Mouse (Mus musculus) induced T-regulatory cell, adult 2 months (primary cell): ENCODE results near the gene Slitrk4.

Experiments used
- DNase-seq: peaks from one replicate; pipeline ENCODE4 v3.0.0-alpha.2; 2012; ENCODE audit warnings: low read depth

The Slitrk4 gene

DNA sequence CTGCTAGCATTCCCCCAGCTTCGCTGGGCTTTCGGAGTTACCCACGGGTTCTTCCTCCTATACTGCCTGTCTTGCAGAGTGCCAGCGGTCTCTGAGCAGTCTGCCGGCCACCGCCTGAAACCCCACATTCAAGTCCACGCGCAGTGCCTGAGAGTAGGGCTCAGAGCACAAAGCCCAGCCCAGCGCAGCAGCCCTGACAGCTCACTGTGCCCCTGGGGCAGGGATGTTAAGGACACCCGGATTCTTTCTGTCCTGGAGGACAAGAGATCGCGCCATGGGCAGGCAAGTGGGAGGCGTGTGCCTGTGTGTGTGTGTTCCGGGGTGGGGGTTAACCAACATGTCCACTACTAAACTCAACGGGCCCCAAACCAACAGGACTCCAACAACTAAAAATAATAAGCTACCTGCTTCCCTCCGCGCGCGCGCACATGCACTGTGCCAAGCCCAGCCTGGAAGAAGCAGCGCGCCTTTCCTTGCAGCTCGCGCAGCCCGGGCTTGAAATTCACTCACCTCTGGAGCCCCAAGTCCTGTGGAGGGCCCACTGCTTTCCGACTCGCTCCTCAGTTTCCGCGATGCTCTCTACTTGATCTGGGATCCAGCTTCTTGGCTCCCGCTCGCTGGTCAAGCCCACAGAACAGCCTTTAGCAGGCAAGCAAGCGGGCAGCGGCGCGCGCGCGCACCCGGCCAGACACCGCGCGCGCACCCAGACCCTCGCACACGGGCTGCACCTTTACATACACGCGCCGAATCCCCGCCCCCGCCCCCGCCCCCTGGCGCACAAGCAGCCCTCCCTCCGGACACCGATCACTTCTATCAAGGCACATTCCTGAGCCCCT, at the start of gene Slitrk4:
Gene Slitrk4 (minus strand): TSS at position 707 of the 836 bp plus-strand sequence.
- no peak for DNase-seq

DNA sequence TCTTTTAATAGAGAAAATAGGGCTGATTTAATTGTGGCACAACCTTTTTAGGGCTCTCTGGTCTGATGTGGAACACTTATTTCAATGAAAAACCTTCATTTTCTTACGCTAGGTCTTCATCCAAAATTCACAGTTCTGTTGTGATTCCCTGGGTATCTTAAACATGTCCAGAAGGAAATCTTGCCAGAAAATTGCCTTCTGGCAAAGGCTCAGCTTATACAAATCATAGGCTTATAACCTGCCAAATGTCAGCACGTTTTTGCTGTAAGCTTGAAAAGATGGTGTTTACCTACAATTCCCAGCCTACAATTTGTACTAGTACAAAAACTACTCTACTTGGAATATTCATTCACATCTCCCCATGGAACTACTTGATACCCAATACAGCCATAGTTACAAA, 42.7 kb upstream of the Slitrk4 start:
- no peak for DNase-seq

DNA sequence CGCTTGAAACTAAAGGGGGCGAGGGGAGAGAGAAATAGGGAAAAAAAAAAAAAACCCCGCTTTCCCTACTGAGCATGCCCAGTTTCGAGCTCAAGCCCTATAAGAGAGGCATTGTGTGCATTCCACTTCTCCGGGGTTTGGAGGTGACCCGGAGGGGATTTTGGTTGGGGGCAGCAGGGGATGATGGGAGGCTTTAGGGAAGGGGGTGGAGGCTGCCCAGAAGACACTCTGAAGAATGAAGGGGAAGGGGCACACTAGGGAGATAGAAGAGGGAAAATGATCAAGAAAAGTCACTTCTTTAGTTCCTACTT, 1.1 kb upstream of the Slitrk4 start:
- DNase-seq = no peak

DNA sequence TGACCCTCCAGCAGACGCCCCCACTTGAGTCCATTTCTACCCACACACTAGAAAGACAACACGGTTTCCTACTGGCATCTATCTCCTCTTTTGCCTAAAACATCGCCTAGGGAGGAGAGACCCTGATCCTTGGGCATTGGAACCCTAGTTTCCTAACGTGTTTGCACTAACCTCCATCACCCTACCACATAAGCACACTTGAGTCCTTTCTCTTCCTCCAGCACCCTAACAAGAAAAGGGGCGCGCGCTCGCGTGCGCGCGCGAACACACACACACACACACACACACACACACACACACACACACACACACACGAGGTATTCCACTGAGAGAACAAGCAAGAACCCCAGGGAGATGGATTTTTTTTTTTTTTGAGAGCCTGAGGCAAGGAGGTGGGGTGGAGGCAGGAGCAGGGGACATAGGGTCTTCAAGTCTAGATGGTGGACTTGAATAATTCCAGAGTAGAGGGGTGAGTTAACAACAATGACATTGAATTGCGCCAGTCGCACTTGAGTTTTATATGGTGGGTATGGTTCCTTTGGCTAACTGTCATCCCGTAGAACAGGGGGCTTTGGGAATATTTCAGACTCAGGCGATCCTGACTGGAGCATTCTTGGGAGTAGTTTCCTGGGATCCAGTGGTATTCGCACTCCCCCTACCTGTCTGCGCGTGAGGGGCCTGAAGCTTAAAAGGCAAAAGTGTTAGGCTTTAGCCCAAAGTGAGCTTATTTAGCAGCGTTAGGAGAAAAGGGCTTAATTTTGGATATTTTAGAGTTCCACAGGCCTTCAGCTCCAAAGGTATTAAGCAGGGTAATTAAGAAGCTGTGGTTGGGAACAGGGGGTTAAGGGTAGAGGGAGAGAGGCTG, 562 bp upstream of the Slitrk4 start:
- DNase-seq = no peak

DNA sequence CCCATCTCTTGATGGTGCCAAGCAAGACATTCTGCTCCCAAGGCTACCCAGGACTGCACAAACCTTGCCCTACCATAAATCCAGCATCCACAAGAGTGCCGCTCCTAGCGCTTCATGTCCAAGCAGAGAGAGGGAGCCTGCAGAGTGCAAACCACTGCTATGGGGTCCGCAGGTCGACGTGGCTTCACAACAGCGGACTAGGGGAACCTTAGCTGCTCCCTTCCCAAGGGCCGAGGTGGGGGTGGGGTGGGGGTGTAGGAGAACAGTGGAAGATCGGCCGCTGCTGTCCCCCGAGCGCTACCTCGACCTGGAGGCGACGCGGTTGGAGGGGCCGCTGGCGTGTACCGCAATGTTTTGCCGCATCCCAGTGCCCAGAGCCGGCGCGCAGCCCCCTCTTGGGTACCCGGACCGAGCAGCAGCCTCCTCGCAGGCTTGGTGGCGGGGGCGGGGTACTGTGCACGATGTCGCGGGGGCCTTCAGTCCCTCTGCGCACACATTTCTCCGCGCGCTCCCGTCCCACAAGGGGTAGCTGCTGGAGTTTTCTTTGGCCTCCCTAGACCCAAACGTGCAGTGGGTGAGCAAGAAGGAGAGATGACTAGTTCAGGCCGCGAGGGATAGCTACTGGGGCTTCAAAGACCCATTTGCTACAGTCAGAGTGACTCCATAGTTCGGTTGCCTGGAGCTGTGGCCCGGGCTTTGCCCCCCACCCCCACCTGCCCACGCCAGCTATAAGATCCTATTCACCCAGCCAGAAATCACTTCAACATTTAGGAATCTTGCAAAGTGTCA, 1.1 kb downstream of the Slitrk4 start:
- DNase-seq = no peak

DNA sequence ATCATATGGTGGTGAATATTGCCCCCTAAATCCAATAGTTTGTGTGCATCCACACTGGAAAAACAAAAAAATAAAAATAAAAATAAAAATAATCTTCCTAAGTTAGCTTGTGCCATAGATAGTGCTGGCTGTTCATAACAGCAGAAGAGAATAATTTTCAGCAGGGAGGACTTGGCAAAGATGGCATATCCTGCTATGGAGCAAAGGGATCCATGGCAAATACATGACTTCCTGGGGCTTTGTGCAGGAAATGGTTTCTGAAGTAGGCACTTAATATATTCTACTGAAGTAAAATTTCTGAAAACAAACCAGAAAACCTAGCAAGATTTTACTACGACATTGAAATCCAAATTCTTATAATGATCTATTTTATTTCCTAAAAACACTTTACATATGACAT, 13.3 kb downstream of the Slitrk4 start:
- no peak for DNase-seq
